Mouse (Mus musculus) bone marrow, adult 2 months (tissue): ENCODE data around the gene Gm29666. TPM values are rescaled to one million over a fixed set of nuclear protein-coding genes. Genes with fewer than 3 reads are reported as not detected.

Experiments used
- H3K27ac ChIP-seq: fragments of 200-500 bp; 2 replicates; pipeline ENCODE4 v1.5.1; 2012; ENCODE audit warnings: low read depth, mild to moderate bottlenecking, control low read depth, inconsistent platforms, low read length; ENCODE audit not compliant: control insufficient read depth, poor library complexity, insufficient read depth
- H3K4me1 ChIP-seq: fragments of 200-500 bp; 2 replicates; pipeline ENCODE4 v1.6.1; 2011; ENCODE audit warnings: low read length; ENCODE audit not compliant: control insufficient read depth, insufficient read depth
- H3K4me3 ChIP-seq: fragments of 200-500 bp; replicated peaks from 2 replicates; pipeline ENCODE3; 2011; ENCODE audit warnings: mild to moderate bottlenecking, low read depth, low read length, control low read depth; ENCODE audit not compliant: control insufficient read depth
- CTCF ChIP-seq: fragments of 200-500 bp; IDR thresholded peaks from 2 replicates; pipeline ENCODE4 v1.5.1; 2011; ENCODE audit warnings: low read length, control low read depth; ENCODE audit not compliant: control insufficient read depth, insufficient read depth
- POLR2A ChIP-seq: fragments of 200-500 bp; IDR thresholded peaks from 2 replicates; pipeline ENCODE4 v1.6.1; 2011; ENCODE audit warnings: low read depth, mild to moderate bottlenecking, control low read depth, low read length, borderline replicate concordance; ENCODE audit not compliant: control insufficient read depth
- WGBS: fragments of 180-500 bp; shearing (Covaris S2); methylation state at CpG from one replicate; pipeline ENCODE4 v1.1.7; 2018; 5-methylcytosine and 5-hydroxymethylcytosine counted together
- polyA plus RNA-seq: library from polyadenylated mRNA; stranded (reverse); fragments of >200 nt; gene quantifications from 2 replicates; pipeline ENCODE4 v1.2.4, GENCODE M21; 2011; ENCODE audit warnings: low replicate concordance; ENCODE audit not compliant: missing spikeins, insufficient read depth, insufficient read length

Gene Gm29666
- polyA plus RNA-seq, 1 experiment: 1.0 TPM

DNA sequence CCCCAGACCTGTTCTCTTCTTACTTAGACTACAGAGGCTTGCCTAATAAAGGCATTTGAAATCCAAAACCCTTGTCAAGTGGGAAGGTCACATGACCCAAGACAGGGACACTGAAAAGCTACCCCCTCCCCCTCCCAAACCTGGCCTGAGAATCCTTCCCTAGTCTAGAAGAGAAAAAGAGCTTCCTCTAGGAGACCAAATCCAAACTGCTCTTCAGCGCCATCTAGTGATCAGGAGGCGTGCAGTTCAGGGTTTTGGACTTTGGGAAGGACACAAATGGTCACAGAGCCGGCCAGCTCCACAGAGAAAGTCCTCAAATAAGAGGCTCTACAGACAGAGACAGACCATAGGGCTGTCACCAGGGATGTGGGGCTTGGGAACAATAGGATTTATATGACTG is 28.2 kb downstream of the Gm29666 start:
- no peaks in the 10 kb centered on the region; the same call in 1 of the 2 replicates for H3K4me1 ChIP-seq
- peak; percentile 64 for TF ChIP-seq CTCF
- TF ChIP-seq POLR2A: no peak
- WGBS: 2% methylated on average over 3 of the region's 3 CpGs
- H3K27ac ChIP-seq: no peak overlapping the region
- H3K4me3 ChIP-seq: no peak overlapping the region

DNA sequence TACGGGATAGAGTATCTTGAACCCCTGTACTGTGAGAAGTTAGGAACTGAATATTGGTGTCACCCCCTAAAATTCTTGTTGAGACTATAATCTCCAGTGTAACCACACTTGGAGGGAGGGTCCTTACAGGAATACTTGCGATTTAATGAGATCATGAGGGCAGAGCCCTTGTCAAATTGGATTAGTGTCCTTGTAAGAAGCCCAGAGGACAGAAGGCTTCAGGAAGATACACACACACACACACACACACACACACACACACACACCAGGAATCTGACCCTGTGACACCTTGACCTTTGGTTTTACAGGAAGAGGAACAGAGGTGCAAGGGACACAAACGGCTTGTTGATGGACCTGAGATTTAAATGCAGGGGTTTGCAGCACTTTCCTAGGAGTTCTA is 28.6 kb downstream of the Gm29666 start:
- H3K4me1 ChIP-seq: no peaks in the 10 kb centered on the region; the same call in 1 of the 2 replicates
- H3K27ac ChIP-seq: no peak overlapping the region
- no peak overlapping the region for H3K4me3 ChIP-seq
- TF ChIP-seq CTCF (no peak), POLR2A (no peak)
- 55% methylated on average over 3 of the region's 3 CpGs for WGBS

DNA sequence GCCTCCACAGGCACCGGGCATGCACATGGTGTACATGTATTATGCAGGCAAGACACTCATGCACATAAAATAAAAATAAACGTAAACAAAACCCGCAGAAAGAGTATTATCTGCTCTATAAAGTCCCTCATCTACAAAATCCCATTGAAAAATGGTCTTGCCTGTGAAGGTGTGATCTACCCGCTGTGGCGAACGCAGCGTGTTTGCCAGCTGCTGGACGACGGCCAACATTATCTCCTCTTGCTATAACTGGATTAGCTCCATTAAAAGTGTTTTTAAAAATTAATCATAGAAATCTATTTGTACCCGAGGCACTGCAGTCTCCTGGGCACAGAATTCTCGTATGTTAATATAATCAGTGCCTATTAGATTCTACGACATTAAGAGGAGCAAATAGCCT is 31.8 kb downstream of the Gm29666 start:
- TF ChIP-seq POLR2A (no peak), CTCF (no peak)

DNA sequence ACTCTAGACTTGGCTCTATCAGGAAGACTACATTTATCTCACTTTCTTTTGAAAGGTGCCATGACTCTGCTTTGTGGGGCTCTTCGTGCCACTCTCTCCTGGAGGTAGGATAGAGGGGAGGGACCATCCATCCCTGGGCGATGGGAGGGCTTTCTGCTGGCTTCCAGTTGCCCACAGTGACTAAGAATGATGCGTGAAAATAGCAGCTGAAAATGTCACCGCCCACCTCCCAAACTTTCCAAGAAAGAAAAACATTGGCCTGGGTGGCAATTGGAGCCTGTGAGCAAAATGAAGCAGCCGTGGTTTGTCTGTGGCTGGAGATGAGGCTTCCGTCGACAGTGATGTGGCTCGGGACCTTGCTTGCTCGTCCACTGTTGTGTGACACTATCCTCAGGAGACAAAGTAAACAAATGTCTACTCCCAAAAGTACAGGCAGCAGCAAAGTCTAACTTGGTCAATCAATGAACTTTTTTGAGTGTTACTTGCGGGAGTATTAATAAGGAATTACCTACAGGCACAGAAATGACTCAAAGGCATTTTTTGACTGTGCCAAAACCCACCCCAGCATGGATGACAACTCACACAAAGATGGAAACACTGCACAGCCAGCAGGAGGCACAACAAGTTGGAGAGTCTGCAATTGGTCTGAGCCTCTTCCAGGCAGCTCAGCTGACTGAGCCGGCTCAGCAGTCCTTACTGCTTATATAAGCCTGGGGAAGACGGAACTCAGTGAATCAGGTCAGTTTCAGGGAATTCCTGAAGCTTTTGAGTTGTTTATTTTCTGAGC is 42.6 kb downstream of the Gm29666 start:
- H3K4me3 ChIP-seq: no peak overlapping the region
- no peak for TF ChIP-seq CTCF
- TF ChIP-seq POLR2A: no peak
- no peak overlapping the region for H3K27ac ChIP-seq
- H3K4me1 ChIP-seq: no peaks in the 10 kb centered on the region; the same call in 1 of the 2 replicates
- 82% methylated on average over 12 of the region's 12 CpGs for WGBS

More for the DNA sequence above, 31.8 kb downstream of the Gm29666 start:
- no peak overlapping the region for H3K27ac ChIP-seq
- no peak overlapping the region for H3K4me3 ChIP-seq
- no peaks in the 10 kb centered on the region for H3K4me1 ChIP-seq
- WGBS: 78% methylated on average over 12 of the region's 12 CpGs

DNA sequence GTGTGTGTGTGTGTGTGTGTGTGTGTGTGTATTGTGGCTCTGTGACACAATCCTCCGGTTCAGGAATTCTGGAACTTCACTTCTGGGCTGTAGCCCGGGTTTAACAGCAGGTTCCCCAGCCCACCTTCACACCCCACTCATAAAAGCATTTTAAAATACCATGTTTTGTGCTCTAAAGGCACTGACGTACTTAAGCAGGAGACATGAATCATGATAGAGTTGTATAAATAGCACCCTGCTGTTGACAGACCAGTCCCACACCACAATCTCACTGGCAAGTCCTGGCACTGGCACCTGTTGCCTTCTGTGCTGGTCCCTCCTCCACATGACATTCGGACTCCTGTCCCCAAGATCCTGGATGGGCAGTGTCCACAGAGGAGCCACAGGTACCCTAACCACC is 46.0 kb downstream of the Gm29666 start:
- no peak overlapping the region for H3K27ac ChIP-seq
- TF ChIP-seq POLR2A: no peak
- no peak for TF ChIP-seq CTCF
- H3K4me1 ChIP-seq: no peaks in the 10 kb centered on the region; the same call in 1 of the 2 replicates
- no peak overlapping the region for H3K4me3 ChIP-seq
- 61% methylated on average over 4 of the region's 4 CpGs for WGBS

DNA sequence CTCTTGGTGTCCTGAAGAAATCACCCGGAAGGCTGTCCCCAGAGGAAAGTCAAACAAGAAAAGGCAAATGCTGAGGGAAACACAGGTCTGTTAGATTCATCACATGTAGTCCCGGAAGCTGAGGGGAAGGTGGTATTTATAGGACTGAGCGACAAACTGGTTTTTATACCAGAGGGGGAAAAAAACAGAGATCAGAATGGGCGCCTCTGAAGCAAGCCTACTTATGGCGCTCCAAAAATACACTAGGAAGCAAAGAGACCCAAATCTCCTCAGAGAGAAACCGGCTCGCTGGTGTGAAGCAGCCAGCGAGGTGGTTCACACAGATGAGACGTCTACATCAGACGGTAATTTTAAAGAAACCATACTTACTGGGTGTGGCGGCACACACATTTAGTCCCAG is 46.8 kb downstream of the Gm29666 start:
- 76% methylated on average over 11 of the region's 11 CpGs for WGBS

DNA sequence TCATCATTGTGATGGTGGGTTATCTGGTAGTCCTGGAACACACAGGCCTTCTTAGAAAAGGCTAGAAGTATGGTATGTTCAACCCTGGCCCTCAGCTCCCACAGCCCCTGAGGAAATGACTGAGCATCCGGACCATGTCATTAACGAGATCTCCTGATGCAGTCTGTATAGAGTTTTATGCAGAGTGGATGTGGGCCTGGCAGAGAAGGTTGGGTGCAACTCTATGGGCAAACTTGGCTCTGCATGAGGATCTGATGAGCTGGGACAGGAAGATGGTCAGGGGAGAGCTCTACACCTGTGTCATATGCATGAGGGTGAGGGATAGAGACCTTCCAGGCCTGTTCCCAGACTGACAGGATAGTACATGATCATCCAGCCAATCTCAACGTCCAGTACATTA is 48.0 kb downstream of the Gm29666 start:
- Histone ChIP-seq H3K4me3 (no peak overlapping the region), H3K27ac (no peak overlapping the region), H3K4me1 (no peaks in the 10 kb centered on the region; the same call in 1 of the 2 replicates)
- no peak for TF ChIP-seq POLR2A
- TF ChIP-seq CTCF: no peak
- WGBS: 75% methylated on average over 3 of the region's 3 CpGs

More for the DNA sequence above, 46.8 kb downstream of the Gm29666 start:
- Histone ChIP-seq H3K4me3 (no peak overlapping the region), H3K27ac (no peak overlapping the region), H3K4me1 (no peaks in the 10 kb centered on the region; the same call in 1 of the 2 replicates)
- no peak for TF ChIP-seq CTCF
- TF ChIP-seq POLR2A: no peak

DNA sequence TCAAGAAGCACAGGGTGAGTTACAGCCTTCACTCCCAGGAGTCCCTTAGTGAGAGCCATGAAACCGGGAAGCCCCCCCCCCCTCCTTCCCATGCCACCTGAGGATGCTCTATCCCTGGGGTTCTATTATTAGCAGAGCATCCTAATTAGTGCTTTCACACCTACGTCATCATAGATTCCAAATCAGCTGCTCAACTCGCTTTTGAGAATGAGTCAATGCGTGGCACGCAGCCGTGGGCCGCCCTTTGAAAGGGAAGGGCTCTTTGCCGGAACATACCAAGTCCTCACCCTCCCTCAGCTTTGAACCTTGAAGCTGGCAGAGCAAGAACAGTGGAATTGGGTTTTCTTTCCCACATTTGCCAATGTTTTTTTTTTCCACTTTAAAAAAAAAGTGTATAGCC is 57.9 kb downstream of the Gm29666 start:
- no peak overlapping the region for H3K27ac ChIP-seq
- TF ChIP-seq CTCF (no peak), POLR2A (no peak)
- WGBS: 85% methylated on average over 8 of the region's 8 CpGs
- H3K4me1 ChIP-seq: no peaks in the 10 kb centered on the region
- no peak overlapping the region for H3K4me3 ChIP-seq

Other genes starting within 250 kb of the Gm29666 start
- not detected in 2 replicates for gene Arhgap8, start 200.0 kb downstream of the Gm29666 start, polyA plus RNA-seq
- 9.5 TPM in 1 of 2 replicates, not detected in the other for gene Phf21b, start 64.0 kb downstream of the Gm29666 start, polyA plus RNA-seq
- 28.4 and 40.7 TPM in 2 replicates for gene Nup50, start 3.4 kb upstream of the Gm29666 start, polyA plus RNA-seq
- gene 5031439G07Rik, start 68.5 kb upstream of the Gm29666 start, polyA plus RNA-seq: 11.9 and 14.9 TPM in 2 replicates
- gene Upk3a, start 97.1 kb upstream of the Gm29666 start, polyA plus RNA-seq: not detected in 2 replicates
- 2.0 and 8.7 TPM in 2 replicates for gene Fam118a, start 108.9 kb upstream of the Gm29666 start, polyA plus RNA-seq
- gene Smc1b, start 211.9 kb upstream of the Gm29666 start, polyA plus RNA-seq: 0.62 TPM in 1 of 2 replicates, not detected in the other
- gene Ribc2, start 212.0 kb upstream of the Gm29666 start, polyA plus RNA-seq: not detected in 2 replicates